Mouse (Mus musculus) urinary bladder, postnatal 14 days (tissue): ENCODE results near the gene Pappa2.
A peak's percentile ranks its signal among the peaks of the same experiment; 100 is the strongest.

ENCODE experiments used
- DNase-seq: peaks from one replicate; pipeline ENCODE4 v3.0.0; 2021; ENCODE audit warnings: low spot score

The Pappa2 gene

GRCm38 (mm10) chr1:158765842-158766241, 214.4 kb downstream of the Pappa2 start:
- DNase-seq, result no peak

GRCm38 (mm10) chr1:158764727-158765126, 215.6 kb downstream of the Pappa2 start:
- no peak for DNase-seq

- DNase-seq, result no peak
Measured at GRCm38 (mm10) chr1:158764211-158764610, 216.1 kb downstream of the Pappa2 start.

- peak; percentile 48 for DNase-seq
Measured at GRCm38 (mm10) chr1:158748356-158749096, 231.8 kb downstream of the Pappa2 start.

GRCm38 (mm10) chr1:158741449-158741848, 238.8 kb downstream of the Pappa2 start:
- no peak for DNase-seq

GRCm38 (mm10) chr1:158740949-158741348, 239.3 kb downstream of the Pappa2 start:
- DNase-seq, result no peak

GRCm38 (mm10) chr1:158740161-158740766, 240.0 kb downstream of the Pappa2 start:
- DNase-seq, result no peak

GRCm38 (mm10) chr1:158739132-158739919, 241.0 kb downstream of the Pappa2 start:
- peak; percentile 6 for DNase-seq

- DNase-seq, result no peak
Measured at GRCm38 (mm10) chr1:158732868-158733496, 247.3 kb downstream of the Pappa2 start.

- peak; percentile 8 for DNase-seq
Measured at GRCm38 (mm10) chr1:158713301-158714095, 266.8 kb downstream of the Pappa2 start.

- no peak for DNase-seq
Measured at GRCm38 (mm10) chr1:158701336-158701735, 279.0 kb downstream of the Pappa2 start.

- no peak for DNase-seq
Measured at GRCm38 (mm10) chr1:158700147-158700546, 280.1 kb downstream of the Pappa2 start.

GRCm38 (mm10) chr1:158699276-158699675, 281.0 kb downstream of the Pappa2 start:
- no peak for DNase-seq

GRCm38 (mm10) chr1:158697859-158698569, 282.3 kb downstream of the Pappa2 start:
- DNase-seq, result no peak

- DNase-seq, result no peak
Measured at GRCm38 (mm10) chr1:158697423-158697822, 282.9 kb downstream of the Pappa2 start.

GRCm38 (mm10) chr1:158687726-158688125, 292.6 kb downstream of the Pappa2 start:
- no peak for DNase-seq

- DNase-seq, result peak; percentile 66
Measured at GRCm38 (mm10) chr1:158669971-158670592, 310.2 kb downstream of the Pappa2 start.

GRCm38 (mm10) chr1:158666001-158666400, 314.3 kb downstream of the Pappa2 start:
- no peak for DNase-seq
